Mouse (Mus musculus): ENCODE measurements around the gene Ak3. TPM values are rescaled to one million over a fixed set of nuclear protein-coding genes. Genes with fewer than 3 reads are reported as not detected.

Ak3 gene
- polyA plus RNA-seq, 1 experiment from 2014 or later, result 82.9 TPM

DNA sequence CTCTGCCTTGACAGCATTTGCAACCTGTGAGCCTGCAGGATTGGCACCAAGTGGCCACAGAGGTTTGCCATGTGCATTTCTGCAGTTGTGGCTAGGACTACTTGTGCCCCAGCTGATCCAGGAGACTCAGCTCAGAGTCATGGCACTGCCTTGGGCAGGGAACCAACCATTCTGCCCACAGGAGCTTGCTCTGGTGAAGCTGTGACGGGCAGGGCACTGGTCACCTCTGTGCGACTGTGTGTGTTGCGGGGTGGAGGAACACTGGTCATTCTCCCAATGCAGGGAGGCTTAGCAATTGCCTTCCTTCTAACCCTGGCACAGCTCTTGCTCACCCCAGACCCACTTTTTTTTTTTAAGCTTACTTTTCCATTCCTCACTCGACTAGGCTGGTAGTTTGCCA, 7.7 kb upstream of the Ak3 start:
- no peak for DNase-seq (ENCODE audit: extremely low spot score, low spot score)
- H3K27me3 ChIP-seq (ENCODE audit: poor library complexity, severe bottlenecking), result no peaks in the 10 kb centered on the region
- 77% methylated on average over 4 of the region's 4 CpGs for WGBS
- peaks cover 6% of the 10 kb centered on the region for H3K4me1 ChIP-seq
- H3K36me3 ChIP-seq (replicated peaks), result no peaks in the 10 kb centered on the region
- H3K27ac ChIP-seq, result no peak overlapping the region
- 0 out of 2 replicates have a peak, but pooled peaks cover 4% of the 10 kb centered on the region for H3K9me3 ChIP-seq
- H3K4me3 ChIP-seq, result no peak overlapping the region

DNA sequence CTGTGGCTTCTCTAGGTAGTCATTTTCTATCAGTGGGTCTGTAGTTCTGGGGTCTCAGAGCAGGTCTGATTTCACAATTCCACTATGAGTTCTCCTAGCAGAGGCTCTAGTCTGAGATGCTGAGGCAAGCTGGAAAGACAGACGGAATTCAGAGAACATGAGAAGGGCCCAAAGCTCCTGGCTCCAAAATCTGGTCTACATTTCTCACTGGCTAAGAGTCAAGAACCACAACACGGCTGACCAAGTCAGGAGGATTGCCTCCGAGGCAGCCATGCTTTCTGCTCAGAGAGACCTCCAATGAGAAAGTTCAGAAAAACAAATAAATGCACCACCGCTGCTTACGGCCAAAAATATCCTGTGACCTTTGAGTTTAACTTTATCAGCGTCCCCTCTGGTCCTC, 6.8 kb upstream of the Ak3 start:
- Histone ChIP-seq H3K36me3 (replicated peaks) (no peaks in the 10 kb centered on the region), H3K4me1 (no peaks in the 10 kb centered on the region), H3K4me3 (no peak overlapping the region), H3K27me3 (ENCODE audit: poor library complexity, severe bottlenecking) (no peaks in the 10 kb centered on the region), H3K27ac (no peak overlapping the region), H3K9me3 (0 out of 2 replicates have a peak, but pooled peaks cover 4% of the 10 kb centered on the region)
- 84% methylated on average over 6 of the region's 6 CpGs for WGBS
- DNase-seq (ENCODE audit: extremely low spot score, low spot score), result no peak

GRCm38 (mm10) chr19:29052786-29053185, 5.0 kb upstream of the Ak3 start:
- H3K27me3 ChIP-seq (ENCODE audit: poor library complexity, severe bottlenecking), result 0 out of 2 replicates have a peak, but pooled peaks cover 8% of the 10 kb centered on the region
- 0 out of 2 replicates have a peak, but pooled peaks cover 4% of the 10 kb centered on the region for H3K9me3 ChIP-seq
- H3K27ac ChIP-seq, result no peak overlapping the region
- DNase-seq (ENCODE audit: extremely low spot score, low spot score), result no peak
- H3K36me3 ChIP-seq (replicated peaks), result no peaks in the 10 kb centered on the region
- H3K4me1 ChIP-seq, result peaks cover 11% of the 10 kb centered on the region
- 88% methylated on average over 12 of the region's 12 CpGs for WGBS
- H3K4me3 ChIP-seq, result no peak overlapping the region

GRCm38 (mm10) chr19:29050186-29050980, 2.6 kb upstream of the Ak3 start:
- Histone ChIP-seq H3K36me3 (replicated peaks) (no peaks in the 10 kb centered on the region), H3K27ac (no peak overlapping the region), H3K4me3 (no peak overlapping the region), H3K9me3 (0 out of 2 replicates have a peak, but pooled peaks cover 4% of the 10 kb centered on the region), H3K27me3 (ENCODE audit: poor library complexity, severe bottlenecking) (0 out of 2 replicates have a peak, but pooled peaks cover 8% of the 10 kb centered on the region), H3K4me1 (peaks cover 35% of the 10 kb centered on the region)
- WGBS, result 81% methylated on average over 9 of the region's 9 CpGs
- DNase-seq (ENCODE audit: extremely low spot score, low spot score), result no peak

GRCm38 (mm10) chr19:29049401-29050075, 1.8 kb upstream of the Ak3 start:
- Histone ChIP-seq H3K9me3 (0 out of 2 replicates have a peak, but pooled peaks cover 4% of the 10 kb centered on the region), H3K27ac (no peak overlapping the region), H3K27me3 (ENCODE audit: poor library complexity, severe bottlenecking) (0 out of 2 replicates have a peak, but pooled peaks cover 8% of the 10 kb centered on the region), H3K4me1 (peaks cover 44% of the 10 kb centered on the region), H3K36me3 (replicated peaks) (no peaks in the 10 kb centered on the region), H3K4me3 (no peak overlapping the region)
- WGBS, result 88% methylated on average over 12 of the region's 12 CpGs
- DNase-seq (ENCODE audit: extremely low spot score, low spot score), result no peak

GRCm38 (mm10) chr19:29046961-29047333, 814 bp downstream of the Ak3 start:
- no peaks in the 10 kb centered on the region for H3K9me3 ChIP-seq
- peaks cover 67% of the 10 kb centered on the region for H3K4me1 ChIP-seq
- WGBS, result 44% methylated on average over 4 of the region's 4 CpGs
- H3K4me3 ChIP-seq, result peak overlapping the region; percentile 85
- H3K27me3 ChIP-seq (ENCODE audit: poor library complexity, severe bottlenecking), result 0 out of 2 replicates have a peak, but pooled peaks cover 8% of the 10 kb centered on the region
- H3K36me3 ChIP-seq (replicated peaks), result peaks cover 3% of the 10 kb centered on the region; the same call in 1 of the 2 replicates
- DNase-seq (ENCODE audit: extremely low spot score, low spot score), result no peak
- H3K27ac ChIP-seq, result peak overlapping the region; percentile 97

- Histone ChIP-seq H3K27ac (peak overlapping the region; percentile 97), H3K4me1 (peaks cover 70% of the 10 kb centered on the region), H3K36me3 (replicated peaks) (peaks cover 3% of the 10 kb centered on the region; the same call in 1 of the 2 replicates), H3K4me3 (peak overlapping the region; percentile 85), H3K9me3 (no peaks in the 10 kb centered on the region), H3K27me3 (ENCODE audit: poor library complexity, severe bottlenecking) (0 out of 2 replicates have a peak, but pooled peaks cover 8% of the 10 kb centered on the region)
- DNase-seq (ENCODE audit: extremely low spot score, low spot score), result peak; percentile 31
- WGBS, result 57% methylated on average over 15 of the region's 15 CpGs
Observed at GRCm38 (mm10) chr19:29045956-29046650, 1.7 kb downstream of the Ak3 start.

DNA sequence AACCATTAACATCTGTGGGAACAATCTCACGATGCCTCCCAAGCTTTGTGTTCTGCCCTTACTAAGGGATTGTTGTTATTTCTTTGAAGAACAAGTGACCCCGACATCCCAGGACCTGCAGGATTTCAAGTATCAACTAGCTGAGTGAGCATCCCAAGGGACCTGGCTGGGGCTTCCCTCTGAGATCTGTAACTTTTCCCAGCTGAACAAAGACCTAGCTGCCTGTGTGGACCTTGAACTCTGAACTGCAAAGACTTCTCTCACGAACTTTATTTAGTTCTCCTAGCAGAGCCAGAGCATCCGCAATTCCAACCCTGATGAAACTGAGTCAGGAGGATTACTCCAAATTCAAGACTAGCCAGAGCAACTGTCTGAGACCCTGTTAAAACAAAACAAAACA, 2.4 kb downstream of the Ak3 start:
- Histone ChIP-seq H3K27ac (peak overlapping the region; percentile 97), H3K4me1 (peaks cover 70% of the 10 kb centered on the region), H3K9me3 (no peaks in the 10 kb centered on the region), H3K27me3 (ENCODE audit: poor library complexity, severe bottlenecking) (0 out of 2 replicates have a peak, but pooled peaks cover 8% of the 10 kb centered on the region), H3K36me3 (replicated peaks) (peaks cover 3% of the 10 kb centered on the region; the same call in 1 of the 2 replicates), H3K4me3 (peak overlapping the region; percentile 85; the same call in 1 of the 2 replicates)
- no peak for DNase-seq (ENCODE audit: extremely low spot score, low spot score)
- 53% methylated on average over 4 of the region's 4 CpGs for WGBS

DNA sequence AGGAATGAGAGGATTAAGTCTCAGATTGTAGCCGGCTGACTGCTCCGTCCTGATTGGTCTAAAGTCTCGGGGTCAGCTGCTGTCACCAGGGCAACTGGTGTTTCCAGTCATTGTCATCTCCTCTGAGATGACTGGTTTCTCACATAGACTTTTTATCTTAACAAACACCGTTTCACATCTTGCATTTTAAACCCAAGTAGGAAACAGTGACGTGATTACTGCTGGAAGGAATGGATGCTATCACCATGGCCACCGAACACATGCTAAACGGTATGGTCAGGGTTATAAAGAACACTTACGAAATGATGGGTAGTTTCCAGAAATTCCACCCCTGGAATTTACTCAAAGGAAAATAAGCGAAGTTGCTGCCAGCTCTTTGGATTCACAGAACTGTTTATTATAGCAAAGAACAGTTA, 3.4 kb downstream of the Ak3 start:
- Histone ChIP-seq H3K36me3 (replicated peaks) (peaks cover 12% of the 10 kb centered on the region), H3K4me3 (peak overlapping the region; percentile 3; the same call in 1 of the 2 replicates), H3K9me3 (peaks cover 6% of the 10 kb centered on the region; the same call in 1 of the 2 replicates), H3K27me3 (ENCODE audit: poor library complexity, severe bottlenecking) (0 out of 2 replicates have a peak, but pooled peaks cover 8% of the 10 kb centered on the region), H3K4me1 (peaks cover 70% of the 10 kb centered on the region), H3K27ac (peak overlapping the region; percentile 44)
- 32% methylated on average over 9 of the region's 9 CpGs for WGBS
- peak; percentile 53 for DNase-seq (ENCODE audit: extremely low spot score, low spot score)

GRCm38 (mm10) chr19:29042647-29043046, 5.1 kb downstream of the Ak3 start:
- WGBS, result 91% methylated on average over 9 of the region's 9 CpGs
- no peaks in the 10 kb centered on the region for H3K27me3 ChIP-seq (ENCODE audit: poor library complexity, severe bottlenecking)
- DNase-seq (ENCODE audit: extremely low spot score, low spot score), result no peak
- no peak overlapping the region for H3K4me3 ChIP-seq
- no peak overlapping the region for H3K27ac ChIP-seq
- peaks cover 57% of the 10 kb centered on the region for H3K4me1 ChIP-seq
- H3K9me3 ChIP-seq, result peaks cover 6% of the 10 kb centered on the region; the same call in 1 of the 2 replicates
- peaks cover 21% of the 10 kb centered on the region for H3K36me3 ChIP-seq (replicated peaks)

- Histone ChIP-seq H3K27ac (no peak overlapping the region), H3K9me3 (peaks cover 6% of the 10 kb centered on the region; the same call in 1 of the 2 replicates), H3K4me1 (peaks cover 52% of the 10 kb centered on the region), H3K36me3 (replicated peaks) (peaks cover 26% of the 10 kb centered on the region), H3K27me3 (ENCODE audit: poor library complexity, severe bottlenecking) (no peaks in the 10 kb centered on the region), H3K4me3 (no peak overlapping the region)
- 87% methylated on average over 6 of the region's 6 CpGs for WGBS
- no peak for DNase-seq (ENCODE audit: extremely low spot score, low spot score)
Observed at GRCm38 (mm10) chr19:29042143-29042542, 5.6 kb downstream of the Ak3 start.

- Histone ChIP-seq H3K9me3 (peaks cover 6% of the 10 kb centered on the region; the same call in 1 of the 2 replicates), H3K27me3 (ENCODE audit: poor library complexity, severe bottlenecking) (no peaks in the 10 kb centered on the region), H3K27ac (no peak overlapping the region), H3K36me3 (replicated peaks) (peaks cover 46% of the 10 kb centered on the region), H3K4me3 (no peak overlapping the region), H3K4me1 (peaks cover 33% of the 10 kb centered on the region)
- 93% methylated on average over 4 of the region's 4 CpGs for WGBS
- DNase-seq (ENCODE audit: extremely low spot score, low spot score), result no peak
Observed at GRCm38 (mm10) chr19:29040206-29040605, 7.6 kb downstream of the Ak3 start.
